Mouse (Mus musculus) CH12.LX (cell line): ENCODE measurements around the gene Akap8l.

Source experiments
- CHD1 ChIP-seq: IDR thresholded peaks from 2 replicates; pipeline ENCODE4 v1.6.1; 2012; ENCODE audit warnings: low read depth, low read length, improper control_type of control experiment, inconsistent platforms
- CTCF ChIP-seq, 2 experiments: IDR thresholded peaks in 1 of 2; conservative IDR thresholded peaks in 1 of 2; 2 replicates each; pipeline ENCODE4 v1.5.1; 2011 to 2012; ENCODE audit warnings: low read depth in 2 of 2, low read length in 2 of 2, improper control_type of control experiment in 1 of 2, inconsistent platforms in 1 of 2, mild to moderate bottlenecking in 1 of 2, moderate library complexity in 1 of 2
- EP300 ChIP-seq: IDR thresholded peaks from 2 replicates; pipeline ENCODE4 v1.6.1; 2011; ENCODE audit warnings: low read length, improper control_type of control experiment
- ETS1 ChIP-seq: conservative IDR thresholded peaks from 2 replicates; pipeline ENCODE4 v1.6.1; 2012; ENCODE audit warnings: low read depth, mild to moderate bottlenecking, inconsistent platforms, low read length, improper control_type of control experiment, moderate library complexity
- HCFC1 ChIP-seq: IDR thresholded peaks from 2 replicates; pipeline ENCODE4 v1.6.1; 2012; ENCODE audit warnings: low read depth, mild to moderate bottlenecking, inconsistent platforms, low read length, improper control_type of control experiment
- KAT2A ChIP-seq: IDR thresholded peaks from 2 replicates; pipeline ENCODE4 v1.6.1; 2012; ENCODE audit warnings: low read length, improper control_type of control experiment, inconsistent platforms; ENCODE audit not compliant: insufficient replicate concordance
- MAFK ChIP-seq: IDR thresholded peaks from 2 replicates; pipeline ENCODE4 v1.6.1; 2011; ENCODE audit warnings: low read length, improper control_type of control experiment; ENCODE audit not compliant: insufficient replicate concordance
- MAX ChIP-seq: IDR thresholded peaks from 2 replicates; pipeline ENCODE4 v1.6.1; 2011; ENCODE audit warnings: low read length, improper control_type of control experiment
- POLR2A ChIP-seq: IDR thresholded peaks from 2 replicates; pipeline ENCODE4 v1.6.1; 2011; ENCODE audit warnings: low read depth, mild to moderate bottlenecking, improper control_type of control experiment, low read length
- SIN3A ChIP-seq: IDR thresholded peaks from 2 replicates; pipeline ENCODE4 v1.6.1; 2012; ENCODE audit warnings: low read length, improper control_type of control experiment, inconsistent platforms
- ZC3H11A ChIP-seq: IDR thresholded peaks from 2 replicates; pipeline ENCODE4 v1.6.1; 2012; ENCODE audit warnings: low read depth, mild to moderate bottlenecking, inconsistent platforms, low read length, improper control_type of control experiment
- ZNF384 ChIP-seq: IDR thresholded peaks from 2 replicates; pipeline ENCODE4 v1.6.1; 2012; ENCODE audit warnings: low read depth, low read length, improper control_type of control experiment, inconsistent platforms

- TF ChIP-seq ZNF384 (no peak), SIN3A (no peak), ZC3H11A (no peak), POLR2A (no peak), KAT2A (no peak), MAFK (no peak), CTCF (conservative IDR thresholded peaks at IDR 0.05 in 1 of 2, IDR thresholded peaks at IDR 0.05 in 1 of 2; ENCODE audit: low read depth in 2 of 2, low read length in 2 of 2) (no peak), HCFC1 (no peak), MAX (no peak), EP300 (no peak), ETS1 (no peak), CHD1 (no peak)
These were observed 28.6 kb downstream of the Akap8l start for GRCm38 (mm10) chr17:32321836-32322235.
